Mouse (Mus musculus) ES-E14 (cell line): ENCODE data around the gene 4930502E18Rik.

Source experiments
- HCFC1 ChIP-seq: IDR thresholded peaks from 2 replicates; pipeline ENCODE4 v1.6.1; 2012; ENCODE audit warnings: low read length, inconsistent platforms, borderline replicate concordance; ENCODE audit not compliant: insufficient read depth
- ZNF384 ChIP-seq: IDR thresholded peaks from 2 replicates; pipeline ENCODE4 v1.6.1; 2012; ENCODE audit warnings: low read depth, low read length, inconsistent platforms

DNA sequence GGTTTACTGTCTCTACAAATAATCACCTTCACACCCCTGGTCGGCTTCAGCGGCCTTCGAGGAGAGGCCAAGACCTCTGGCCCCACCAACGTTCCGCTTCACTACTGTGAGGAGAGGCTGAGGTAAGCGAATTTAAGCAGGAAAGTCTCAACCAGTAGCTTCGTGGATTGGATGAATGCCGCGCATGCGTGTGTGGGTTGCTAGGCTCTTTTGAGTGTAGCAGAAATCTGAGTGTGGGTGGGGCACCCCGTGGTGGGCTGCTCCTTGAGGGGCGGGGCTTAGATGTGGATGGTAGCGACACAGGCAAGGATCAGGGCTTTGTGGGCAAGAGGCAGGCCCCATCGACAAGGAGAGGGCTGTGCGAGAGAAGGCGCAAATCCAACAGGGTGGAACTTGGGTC lies 33.1 kb downstream of the 4930502E18Rik start, which contains the start of gene 1700013H16Rik:
- no peak for TF ChIP-seq HCFC1
- no peak for TF ChIP-seq ZNF384
